Mouse (Mus musculus): ENCODE measurements around the gene Scn2b. TPM values are rescaled to one million over a fixed set of nuclear protein-coding genes. Genes with fewer than 3 reads are reported as not detected.

The Scn2b gene
- total RNA-seq, 2 experiments from 2014 or later = 1.9 to 2.0 TPM

- TF ChIP-seq CTCF (IDR thresholded peaks at IDR 0.05) = peak; percentile 92
- intact Hi-C loops (cut with DNase I) = loop anchor here (1.0 to 2.0 kb wide), 2 partner anchors 25 to 121 kb away; no protein-coding TSS in a partner anchor
Measured at GRCm38 (mm10) chr9:45146267-45146597, 28.6 kb downstream of the Scn2b start.

GRCm38 (mm10) chr9:45150933-45151332 lies 33.4 kb downstream of the Scn2b start:
- no peak for TF ChIP-seq CTCF (IDR thresholded peaks at IDR 0.05)
- no peak overlapping the region for H3K4me3 ChIP-seq
- intact Hi-C loops (cut with DNase I) = no loop called here
- no peak overlapping the region for H3K27ac ChIP-seq
- DNase-seq = no peak

More at GRCm38 (mm10) chr9:45146267-45146597, 28.6 kb downstream of the Scn2b start:
- H3K27ac ChIP-seq = no peak overlapping the region
- peak overlapping the region; percentile 59 for H3K4me3 ChIP-seq
- DNase-seq = peak; percentile 57

- DNase-seq = no peak
- no peak overlapping the region for H3K4me3 ChIP-seq
- no peak for TF ChIP-seq CTCF (IDR thresholded peaks at IDR 0.05)
- no peak overlapping the region for H3K27ac ChIP-seq
- intact Hi-C loops (cut with DNase I) = no loop called here
Measured at GRCm38 (mm10) chr9:45153361-45153760, 35.8 kb downstream of the Scn2b start.

DNA sequence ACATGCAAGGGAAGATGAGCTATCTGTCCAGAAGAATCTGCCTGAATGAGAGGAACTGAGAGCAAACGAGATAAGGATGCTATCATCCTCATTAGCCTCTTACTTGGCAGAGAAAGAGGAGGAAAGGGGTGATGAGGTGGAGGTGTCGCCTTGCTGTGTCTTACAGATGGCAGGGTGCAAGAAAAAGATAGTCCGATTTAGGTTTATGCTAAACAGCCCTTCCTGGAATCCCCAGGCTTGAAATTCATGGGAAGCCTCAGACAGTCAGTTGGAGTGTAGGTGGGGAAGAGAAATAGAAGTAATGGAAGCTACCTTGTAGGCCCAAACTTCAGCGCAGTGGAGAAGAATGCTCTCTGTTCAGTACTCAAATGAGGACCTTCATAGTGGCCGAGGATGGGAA lies 50.3 kb downstream of the Scn2b start:
- TF ChIP-seq CTCF (IDR thresholded peaks at IDR 0.05) = no peak
- Histone ChIP-seq H3K27ac (no peak overlapping the region), H3K4me3 (no peak overlapping the region)
- DNase-seq = no peak
- intact Hi-C loops (cut with DNase I) = no loop called here

GRCm38 (mm10) chr9:45170150-45170549 lies 52.6 kb downstream of the Scn2b start:
- H3K4me3 ChIP-seq = no peak overlapping the region
- intact Hi-C loops (cut with DNase I) = no loop called here
- H3K27ac ChIP-seq = no peak overlapping the region
- TF ChIP-seq CTCF (IDR thresholded peaks at IDR 0.05) = no peak
- DNase-seq = no peak

DNA sequence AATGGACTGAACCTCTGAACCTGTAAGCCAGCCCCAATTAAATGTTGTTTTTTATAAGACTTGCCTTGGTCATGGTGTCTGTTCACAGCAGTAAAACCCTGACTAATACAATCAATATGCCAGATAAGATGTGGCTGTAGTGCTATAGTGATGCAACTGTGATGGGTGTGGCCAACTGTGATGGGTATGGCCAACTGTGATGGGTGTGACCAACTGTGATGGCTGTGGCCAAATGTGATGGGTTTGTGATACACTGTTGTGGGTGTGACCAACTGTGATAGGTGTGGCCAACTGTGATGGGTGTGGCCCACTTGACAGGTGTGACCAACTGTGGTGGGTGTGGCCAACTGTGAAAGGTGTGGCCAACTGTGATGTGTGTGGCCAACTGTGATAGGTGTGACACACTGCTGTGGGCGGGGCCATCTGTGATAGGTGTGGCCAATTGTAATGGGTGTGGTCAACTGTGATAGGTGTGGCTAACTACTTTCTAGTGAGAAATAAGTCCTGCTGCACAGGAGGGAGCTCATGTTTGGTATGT lies 53.6 kb downstream of the Scn2b start:
- Histone ChIP-seq H3K4me3 (no peak overlapping the region), H3K27ac (no peak overlapping the region)
- intact Hi-C loops (cut with DNase I) = no loop called here
- no peak for TF ChIP-seq CTCF (IDR thresholded peaks at IDR 0.05)
- no peak for DNase-seq

DNA sequence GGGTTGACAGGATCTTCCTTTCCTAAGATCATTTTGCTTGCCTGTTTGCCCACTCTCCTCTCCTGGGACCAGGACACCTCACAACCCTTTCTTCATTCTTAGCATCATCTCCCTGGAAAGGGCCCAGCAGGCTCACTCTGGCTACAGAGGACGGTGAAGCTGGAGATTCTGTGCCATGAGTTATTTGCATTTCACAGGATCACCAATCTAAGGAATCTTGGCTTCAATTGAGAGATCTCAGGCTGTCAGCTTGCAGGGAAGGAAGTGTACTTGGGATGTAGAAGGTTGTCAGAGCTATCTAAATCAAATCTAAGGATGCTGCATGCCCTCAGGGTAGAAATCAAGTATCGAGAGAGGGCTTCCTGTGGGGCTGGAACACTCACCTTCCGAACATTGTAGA lies 55.9 kb downstream of the Scn2b start:
- no peak for DNase-seq
- intact Hi-C loops (cut with DNase I) = no loop called here
- no peak overlapping the region for H3K27ac ChIP-seq
- H3K4me3 ChIP-seq = no peak overlapping the region
- no peak for TF ChIP-seq CTCF (IDR thresholded peaks at IDR 0.05)

DNA sequence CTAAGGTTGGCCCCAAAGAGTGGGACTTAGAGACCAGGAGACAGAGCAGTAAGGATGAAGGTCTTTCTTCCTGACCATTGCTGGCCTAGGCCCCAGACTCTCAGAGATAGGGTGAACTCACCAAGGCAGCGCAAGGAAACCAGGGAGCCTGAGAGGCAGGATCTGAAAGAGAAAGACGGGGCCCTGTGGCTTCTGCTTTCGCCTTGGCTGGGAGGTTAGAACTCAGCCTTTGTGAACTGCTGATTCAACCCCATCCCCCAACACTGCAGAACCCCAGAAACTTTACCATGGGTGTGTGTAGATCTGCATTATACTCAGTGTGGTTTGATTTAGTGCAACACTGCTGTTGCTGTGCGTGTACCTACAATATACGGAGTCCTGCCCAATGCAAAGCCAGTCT lies 61.7 kb downstream of the Scn2b start:
- H3K4me3 ChIP-seq = no peak overlapping the region
- intact Hi-C loops (cut with DNase I) = no loop called here
- TF ChIP-seq CTCF (IDR thresholded peaks at IDR 0.05) = no peak
- no peak for DNase-seq
- H3K27ac ChIP-seq = no peak overlapping the region

Other genes starting within 250 kb of the Scn2b start
- 10 to 100 TPM; 21.5 to 21.7 TPM for gene Kmt2a, start 236.5 kb upstream of the Scn2b start, total RNA-seq (2021)
- gene Atp5l, start 197.0 kb upstream of the Scn2b start, total RNA-seq (2021) = 100 to 1,000 TPM; 668 to 937 TPM
- gene Ube4a, start 152.2 kb upstream of the Scn2b start, total RNA-seq (2021) = 10 to 100 TPM; 40.7 to 48.2 TPM
- not detected for gene Cd3g, start 137.4 kb upstream of the Scn2b start, total RNA-seq (2021)
- not detected for gene Cd3d, start 136.0 kb upstream of the Scn2b start, total RNA-seq (2021)
- not detected for gene Cd3e, start 108.2 kb upstream of the Scn2b start, total RNA-seq (2021)
- under 1 TPM; 0.31 TPM for gene Mpzl2, start 78.0 kb upstream of the Scn2b start, total RNA-seq (2021)
- 1 to 10 TPM; 1.7 to 2.0 TPM for gene Mpzl3, start 62.6 kb upstream of the Scn2b start, total RNA-seq (2021)
- gene Jaml, start 38.6 kb upstream of the Scn2b start, total RNA-seq (2021) = under 1 TPM; 0.64 to 0.66 TPM
- 100 to 1,000 TPM; 201 to 246 TPM for gene Scn4b, start 20.6 kb downstream of the Scn2b start, total RNA-seq (2021)
- 1 to 10 TPM in 1 of 2 experiments, under 1 TPM in 1; 0.92 to 2.8 TPM for gene BC049352, start 64.2 kb downstream of the Scn2b start, total RNA-seq (2021)
- not detected for gene Tmprss4, start 86.3 kb downstream of the Scn2b start, total RNA-seq (2021)
- gene Il10ra, start 151.4 kb downstream of the Scn2b start, total RNA-seq (2021) = under 1 TPM; 0.47 to 0.54 TPM
- under 1 TPM; 0.48 to 0.73 TPM for gene Tmprss13, start 201.3 kb downstream of the Scn2b start, total RNA-seq (2021)

Data from gastrocnemius, adult 2 months (tissue).